Mouse (Mus musculus) stomach, embryonic 14.5 days (tissue): ENCODE results near the gene Pidd1. TPM values are rescaled to one million over a fixed set of nuclear protein-coding genes. Genes with fewer than 3 reads are reported as not detected.

ENCODE experiments used
- ATAC-seq: fragments of 200-750 bp; cut with Nextera tagmentation; 2 replicates; pipeline ENCODE4 v1.8.0; 2017; ENCODE audit warnings: low read depth, moderate TSS enrichment; ENCODE audit not compliant: insufficient number of reproducible peaks, insufficient read depth, low FRiP score
- H3K27ac ChIP-seq: fragments of 300-500 bp; sonication (generic); 2 replicates; pipeline ENCODE4 v1.5.1; 2014; ENCODE audit warnings: mild to moderate bottlenecking, low read length, moderate library complexity, mixed read lengths
- H3K27me3 ChIP-seq: fragments of 300-500 bp; sonication (generic); 2 replicates; pipeline ENCODE4 v1.6.1; 2014; ENCODE audit warnings: low read length, control low read depth, mixed read lengths; ENCODE audit not compliant: control insufficient read depth, insufficient read depth
- H3K36me3 ChIP-seq: fragments of 300-500 bp; sonication (generic); 2 replicates; pipeline ENCODE4 v1.6.1; 2014; ENCODE audit warnings: mild to moderate bottlenecking, control low read depth, low read length, moderate library complexity, mixed read lengths; ENCODE audit not compliant: control insufficient read depth, insufficient read depth
- H3K4me1 ChIP-seq: fragments of 300-500 bp; sonication (generic); 2 replicates; pipeline ENCODE4 v1.6.1; 2014; ENCODE audit warnings: low read length, control low read depth, mixed read lengths; ENCODE audit not compliant: control insufficient read depth, insufficient read depth
- H3K4me2 ChIP-seq: fragments of 300-500 bp; sonication (generic); replicated peaks from 2 replicates; pipeline ENCODE4 v1.6.1; 2014; ENCODE audit warnings: low read depth, low read length, control low read depth
- H3K4me3 ChIP-seq: fragments of 300-500 bp; sonication (generic); 2 replicates; pipeline ENCODE4 v1.5.1; 2014; ENCODE audit warnings: low read depth, low read length, control low read depth
- H3K9ac ChIP-seq: fragments of 300-500 bp; sonication (generic); replicated peaks from 2 replicates; pipeline ENCODE4 v1.6.1; 2014; ENCODE audit warnings: low read depth, mild to moderate bottlenecking, control low read depth, low read length, moderate library complexity, mixed read lengths
- H3K9me3 ChIP-seq: fragments of 300-500 bp; sonication (generic); 2 replicates; pipeline ENCODE4 v1.6.1; 2016; ENCODE audit warnings: low read depth, low read length, control low read depth; ENCODE audit not compliant: control insufficient read depth
- WGBS: fragments of 180-500 bp; shearing (Covaris S2); extraction: QIAGEN DNeasy Blood & Tissue Kit; methylation state at CpG from one replicate; pipeline ENCODE4 v1.1.7; 2014; 5-methylcytosine and 5-hydroxymethylcytosine counted together
- polyA plus RNA-seq: library from polyadenylated mRNA; unstranded; fragments of >200 nt; fragmentation: Nextera tagmentation; extraction: Ambion mirVana; gene quantifications from 2 replicates; pipeline ENCODE4 v1.2.1, GENCODE M21; 2014

Gene Pidd1
- polyA plus RNA-seq, 1 experiment from 2014 or later, result 8.5 TPM

DNA sequence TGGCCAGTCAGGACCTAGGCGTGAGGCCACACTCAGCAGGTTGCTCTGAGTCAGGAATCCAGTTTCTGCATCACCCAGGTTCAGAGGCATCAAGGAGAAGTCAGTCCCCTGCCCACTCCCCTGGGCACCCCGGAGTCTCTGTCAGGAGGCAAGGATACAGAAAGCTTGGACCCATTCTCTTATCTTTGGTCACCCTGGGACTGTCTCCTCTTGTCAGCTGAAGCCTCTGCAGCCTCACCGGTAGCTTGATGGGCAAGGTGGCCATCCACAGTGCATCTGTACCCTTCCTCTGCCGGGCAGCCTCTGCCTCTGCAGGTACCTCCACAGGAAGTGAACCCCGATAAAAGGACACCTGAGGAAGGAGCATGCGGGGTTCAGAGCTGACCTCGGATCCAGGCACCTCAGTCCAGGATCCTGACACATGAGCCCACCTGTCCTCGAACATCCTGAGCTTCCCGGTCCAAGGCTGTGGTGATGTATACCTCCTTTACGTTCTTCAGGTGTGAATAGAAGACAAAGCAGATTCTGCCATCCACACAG, 4.6 kb downstream of the Pidd1 start:
- no peaks in the 10 kb centered on the region for H3K27me3 ChIP-seq
- H3K36me3 ChIP-seq, result peaks cover 15% of the 10 kb centered on the region; the same call in 1 of the 2 replicates
- H3K4me1 ChIP-seq, result peaks cover 36% of the 10 kb centered on the region; the same call in 1 of the 2 replicates
- 93% methylated on average over 10 of the region's 10 CpGs for WGBS
- ATAC-seq, result no peak
- no peak overlapping the region for H3K9ac ChIP-seq
- no peak overlapping the region for H3K4me2 ChIP-seq
- no peak overlapping the region for H3K27ac ChIP-seq
- H3K4me3 ChIP-seq, result no peak overlapping the region
- no peaks in the 10 kb centered on the region for H3K9me3 ChIP-seq

DNA sequence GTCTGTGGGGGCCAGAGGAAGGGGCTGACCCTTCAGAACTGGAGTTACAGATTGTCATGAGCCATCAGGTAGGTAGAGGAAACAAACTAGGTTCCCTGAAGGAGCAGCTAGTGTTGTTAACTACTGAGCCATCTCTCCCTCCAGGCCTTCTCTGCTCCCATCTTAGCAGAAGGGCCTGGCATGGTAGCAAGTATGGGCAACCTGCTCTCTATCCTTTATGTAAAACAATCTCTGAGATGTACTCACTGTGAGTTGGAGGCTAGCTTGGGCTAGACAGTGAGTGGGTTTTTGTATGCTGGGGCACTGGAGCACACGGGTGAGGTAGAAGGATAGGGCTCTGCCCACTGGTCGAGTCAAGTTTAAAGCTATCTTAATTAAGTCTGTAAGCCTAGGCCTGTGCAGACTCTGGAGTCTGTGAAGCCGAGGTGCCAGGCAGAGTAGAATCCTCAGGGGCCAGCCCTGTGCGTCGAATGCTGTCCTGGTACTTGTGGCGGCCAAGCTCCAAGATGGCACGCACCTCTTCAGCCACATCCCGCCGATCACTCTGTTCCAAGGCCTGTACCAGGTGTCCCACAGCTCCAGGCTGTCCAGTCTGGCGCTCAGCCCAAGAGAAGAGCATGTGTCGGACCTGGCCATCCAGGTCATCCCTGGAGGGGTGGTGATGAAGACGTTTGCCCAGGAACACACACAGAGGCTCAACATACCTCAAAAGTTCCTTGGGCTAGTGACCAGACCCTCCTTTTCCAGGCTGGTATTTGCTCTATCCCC, 5.4 kb downstream of the Pidd1 start:
- no peak overlapping the region for H3K27ac ChIP-seq
- H3K4me2 ChIP-seq, result no peak overlapping the region
- peaks cover 35% of the 10 kb centered on the region for H3K4me1 ChIP-seq
- H3K9ac ChIP-seq, result no peak overlapping the region
- no peak overlapping the region for H3K4me3 ChIP-seq
- no peaks in the 10 kb centered on the region for H3K27me3 ChIP-seq
- ATAC-seq, result no peak
- no peaks in the 10 kb centered on the region for H3K9me3 ChIP-seq
- peaks cover 15% of the 10 kb centered on the region; the same call in 1 of the 2 replicates for H3K36me3 ChIP-seq
- 92% methylated on average over 12 of the region's 12 CpGs for WGBS

DNA sequence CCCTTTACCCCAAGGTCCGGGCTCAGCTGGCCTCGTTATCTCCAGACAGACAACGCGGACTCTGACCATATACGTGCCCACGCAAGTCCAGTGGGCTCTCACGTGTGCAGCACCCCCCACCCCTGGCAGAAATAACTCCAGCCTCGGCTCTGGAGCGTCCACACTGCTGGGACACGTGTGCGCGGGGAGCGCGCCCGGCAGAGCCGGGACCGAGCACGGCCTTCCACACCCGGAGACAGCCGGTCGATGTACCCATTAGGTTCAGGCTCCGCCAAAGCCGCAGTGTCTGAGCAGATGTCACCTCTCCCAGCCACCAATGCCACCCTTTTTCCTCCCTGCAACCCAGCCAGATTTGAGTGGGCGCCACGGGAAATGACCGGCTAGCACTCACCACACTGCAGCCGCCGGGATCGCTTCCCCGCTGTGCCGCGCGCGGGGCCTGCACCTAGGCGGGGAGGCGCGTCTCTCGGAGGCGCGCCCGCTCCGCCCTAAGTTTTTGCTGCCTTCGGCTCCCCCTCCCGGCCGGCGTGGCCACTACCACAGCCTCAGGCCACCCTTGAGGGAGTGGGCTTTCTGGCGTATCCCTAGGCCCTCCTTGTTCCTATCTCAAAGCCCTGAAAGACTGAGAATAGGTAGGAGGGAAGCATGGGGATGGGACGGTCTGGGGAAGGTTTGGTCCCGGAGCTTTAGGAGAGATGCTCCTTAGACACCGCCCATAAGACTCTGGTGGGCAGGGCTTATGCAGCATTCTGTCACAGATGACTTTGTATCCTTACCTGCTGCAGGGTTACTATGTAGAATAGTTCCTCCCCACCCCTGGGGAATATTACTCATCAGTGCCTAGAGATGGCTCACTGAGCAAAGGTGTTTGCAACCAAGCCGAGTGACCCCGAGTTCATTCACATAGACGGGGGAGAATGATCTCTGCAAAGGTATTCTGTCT, 6.4 kb downstream of the Pidd1 start, which contains the start of gene Slc25a22:
Gene Slc25a22 (minus strand): TSS at position 715 of the 943 bp plus-strand sequence.
- H3K27me3 ChIP-seq, result no peaks in the 10 kb centered on the region
- H3K4me3 ChIP-seq, result peak within 1 kb of the TSS; percentile 68
- H3K36me3 ChIP-seq, result peaks cover 22% of the 10 kb centered on the region
- no peaks in the 10 kb centered on the region for H3K9me3 ChIP-seq
- peaks cover 28% of the 10 kb centered on the region for H3K4me1 ChIP-seq
- H3K27ac ChIP-seq, result peak within 1 kb of the TSS; percentile 1; the same call in 1 of the 2 replicates
- H3K9ac ChIP-seq, result peak within 1 kb of the TSS; percentile 69
- WGBS, result 5% methylated on average over 53 of the region's 53 CpGs
- ATAC-seq, result peak; percentile 74
- peak within 1 kb of the TSS; percentile 90 for H3K4me2 ChIP-seq

DNA sequence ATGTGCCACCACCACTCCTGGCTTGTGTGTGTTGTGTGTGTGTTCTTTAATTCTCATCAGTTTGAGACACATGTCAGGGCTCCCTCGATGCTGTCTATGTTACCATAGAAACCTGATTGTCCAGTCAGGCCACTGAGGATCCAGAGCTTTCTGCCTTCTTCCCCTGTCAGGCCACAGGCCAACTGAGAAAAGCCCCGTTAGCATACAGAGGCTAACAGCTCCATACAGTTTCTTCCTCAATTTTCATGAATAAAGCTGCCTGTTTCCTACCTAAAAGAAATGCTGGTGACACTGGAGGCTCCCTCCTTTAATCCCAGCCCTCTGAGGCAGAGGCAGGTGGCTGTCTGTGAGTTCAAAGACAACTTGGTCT, 7.3 kb downstream of the Pidd1 start:
- peaks cover 30% of the 10 kb centered on the region for H3K36me3 ChIP-seq
- H3K4me3 ChIP-seq, result peak overlapping the region; percentile 68
- H3K9me3 ChIP-seq, result no peaks in the 10 kb centered on the region
- H3K4me2 ChIP-seq, result peak overlapping the region; percentile 90
- H3K4me1 ChIP-seq, result peaks cover 24% of the 10 kb centered on the region
- no peaks in the 10 kb centered on the region for H3K27me3 ChIP-seq
- no peak overlapping the region; the same call in 1 of the 2 replicates for H3K9ac ChIP-seq
- no peak overlapping the region for H3K27ac ChIP-seq
- 65% methylated on average over 2 of the region's 2 CpGs for WGBS
- no peak for ATAC-seq

DNA sequence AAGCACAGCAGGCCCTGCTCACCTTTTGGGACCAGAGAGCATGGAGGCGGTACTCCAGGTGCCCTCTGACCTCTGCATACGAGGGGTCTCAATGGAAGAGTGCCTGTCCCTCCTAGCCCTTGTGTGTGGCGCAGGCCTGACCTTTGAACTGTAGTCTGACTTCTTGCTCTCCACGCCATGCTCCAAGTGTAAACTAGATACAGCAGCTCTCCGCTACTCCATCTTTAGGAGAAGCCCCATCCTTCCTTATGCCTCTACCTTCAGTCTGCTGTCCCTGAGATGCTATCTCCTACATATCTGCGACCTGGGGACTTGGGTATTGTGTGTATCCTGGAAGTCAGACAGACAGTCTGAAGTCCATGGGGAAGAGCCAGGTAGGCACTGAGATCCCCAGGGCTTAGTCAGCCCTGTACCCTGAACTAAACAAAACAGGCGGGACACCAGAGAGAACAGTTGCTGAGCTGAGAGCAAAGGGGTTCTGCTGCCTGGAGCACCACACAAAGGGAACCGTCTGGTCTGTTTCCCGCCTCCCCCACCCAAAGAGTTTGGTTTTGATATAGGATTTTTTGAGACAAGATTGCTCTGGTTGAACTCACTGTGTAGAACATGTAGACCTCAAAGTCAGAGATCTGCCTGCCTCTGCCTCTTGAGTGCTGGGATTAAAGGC, 7.8 kb downstream of the Pidd1 start:
- 80% methylated on average over 9 of the region's 9 CpGs for WGBS
- ATAC-seq, result no peak
- H3K36me3 ChIP-seq, result peaks cover 30% of the 10 kb centered on the region
- no peak overlapping the region for H3K4me3 ChIP-seq
- no peak overlapping the region for H3K27ac ChIP-seq
- H3K9me3 ChIP-seq, result no peaks in the 10 kb centered on the region
- no peaks in the 10 kb centered on the region for H3K27me3 ChIP-seq
- H3K4me1 ChIP-seq, result peaks cover 24% of the 10 kb centered on the region
- no peak overlapping the region; the same call in 1 of the 2 replicates for H3K4me2 ChIP-seq
- no peak overlapping the region for H3K9ac ChIP-seq

DNA sequence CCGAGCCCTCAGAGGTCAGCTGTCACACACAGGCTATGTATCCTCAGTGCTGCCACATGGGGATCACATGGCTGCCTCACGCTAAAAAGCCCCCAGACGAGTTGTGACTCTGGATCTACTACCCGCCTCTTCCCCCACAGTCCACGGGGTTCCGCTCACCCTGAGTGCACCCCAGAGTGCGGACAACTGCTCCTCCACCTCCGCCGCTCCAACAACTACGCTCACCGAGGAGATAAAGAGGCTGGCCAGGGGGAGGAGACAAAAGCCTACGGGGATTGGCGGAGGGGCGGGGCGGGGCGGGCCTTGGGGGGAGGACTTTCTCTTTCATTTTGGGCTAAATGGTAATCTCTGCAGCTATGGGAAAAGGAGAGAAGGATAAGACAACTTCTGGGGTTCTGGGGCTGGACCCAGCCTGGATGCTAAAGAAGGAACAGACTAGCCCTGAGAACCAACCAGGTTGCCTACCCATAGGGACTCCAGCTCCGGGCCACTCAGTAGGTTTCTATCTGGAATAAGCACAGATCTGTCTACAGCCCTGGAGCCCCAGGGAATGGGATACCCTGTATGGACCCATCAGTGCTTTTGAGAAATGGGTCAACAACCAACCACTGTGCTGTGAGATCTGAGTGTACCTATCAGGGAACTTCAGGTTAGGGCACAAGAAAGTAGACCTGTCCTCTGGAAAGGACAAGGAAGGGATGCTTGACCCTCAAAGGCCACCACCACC, 8.5 kb downstream of the Pidd1 start:
- H3K36me3 ChIP-seq, result peaks cover 36% of the 10 kb centered on the region
- H3K9me3 ChIP-seq, result no peaks in the 10 kb centered on the region
- H3K27ac ChIP-seq, result peak overlapping the region; percentile 21; the same call in 1 of the 2 replicates
- 4% methylated on average over 17 of the region's 17 CpGs for WGBS
- peak overlapping the region; percentile 33 for H3K4me3 ChIP-seq
- H3K27me3 ChIP-seq, result no peaks in the 10 kb centered on the region
- H3K9ac ChIP-seq, result no peak overlapping the region; the same call in 1 of the 2 replicates
- peaks cover 26% of the 10 kb centered on the region for H3K4me1 ChIP-seq
- H3K4me2 ChIP-seq, result peak overlapping the region; percentile 57
- peak; percentile 30; the same call in 1 of the 2 replicates for ATAC-seq

DNA sequence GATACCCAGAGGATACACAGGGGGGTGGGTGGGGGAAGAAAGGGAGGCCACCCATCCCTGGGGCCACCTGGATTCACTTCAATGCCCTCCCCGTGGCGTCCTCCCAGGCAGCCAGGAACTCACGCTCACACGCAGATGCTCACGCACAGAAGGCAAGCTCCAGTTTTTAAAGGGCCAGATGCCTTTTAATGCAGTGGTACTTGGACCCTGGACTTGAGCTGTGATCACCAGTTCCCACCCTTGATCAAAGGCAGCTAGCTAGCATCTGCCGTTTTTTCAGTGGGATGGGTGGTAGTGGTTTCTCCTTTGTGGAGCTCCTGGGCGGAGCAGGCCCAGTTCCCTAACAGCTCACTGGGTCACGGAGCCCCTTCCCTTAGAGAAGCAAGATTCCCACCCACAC, 9.4 kb downstream of the Pidd1 start:
- no peaks in the 10 kb centered on the region for H3K27me3 ChIP-seq
- peak overlapping the region; percentile 57 for H3K4me2 ChIP-seq
- no peak overlapping the region for H3K9ac ChIP-seq
- H3K9me3 ChIP-seq, result no peaks in the 10 kb centered on the region
- H3K4me1 ChIP-seq, result peaks cover 34% of the 10 kb centered on the region
- peak overlapping the region; percentile 33 for H3K4me3 ChIP-seq
- H3K27ac ChIP-seq, result peak overlapping the region; percentile 21; the same call in 1 of the 2 replicates
- ATAC-seq, result no peak
- H3K36me3 ChIP-seq, result peaks cover 33% of the 10 kb centered on the region
- WGBS, result 16% methylated on average over 8 of the region's 8 CpGs
